Mouse (Mus musculus) forebrain, embryonic 12.5 days (tissue): ENCODE measurements around the gene Med24. TPM values are rescaled to one million over a fixed set of nuclear protein-coding genes. Genes with fewer than 3 reads are reported as not detected.
"Not testable (repeated sequence)": the region's sequence is repeated elsewhere in the genome, so short reads cannot be mapped to it uniquely, and the experiment has no call there.

Source experiments
- ATAC-seq: fragments of 200-750 bp; cut with Nextera tagmentation; 2 replicates; pipeline ENCODE4 v1.8.0; 2017; ENCODE audit warnings: moderate TSS enrichment; ENCODE audit not compliant: low FRiP score
- H3K27ac ChIP-seq: fragments of 300-500 bp; sonication (generic); 2 replicates; pipeline ENCODE4 v1.5.1; 2016; ENCODE audit warnings: mild to moderate bottlenecking
- H3K27me3 ChIP-seq: fragments of 300-500 bp; sonication (generic); 2 replicates; pipeline ENCODE4 v1.6.1; 2016; ENCODE audit warnings: mild to moderate bottlenecking
- H3K36me3 ChIP-seq: fragments of 300-500 bp; sonication (generic); replicated peaks from 2 replicates; pipeline ENCODE4 v1.6.1; 2016; ENCODE audit warnings: mild to moderate bottlenecking
- H3K4me1 ChIP-seq: fragments of 300-500 bp; sonication (generic); 2 replicates; pipeline ENCODE4 v1.6.1; 2016
- H3K4me2 ChIP-seq: fragments of 300-500 bp; sonication (generic); 2 replicates; pipeline ENCODE4 v1.6.1; 2016; ENCODE audit warnings: mild to moderate bottlenecking, moderate library complexity
- H3K4me3 ChIP-seq: fragments of 300-500 bp; sonication (generic); replicated peaks from 2 replicates; pipeline ENCODE4 v1.5.1; 2016; ENCODE audit warnings: mild to moderate bottlenecking
- H3K9ac ChIP-seq: fragments of 300-500 bp; sonication (generic); 2 replicates; pipeline ENCODE4 v1.6.1; 2016; ENCODE audit warnings: mild to moderate bottlenecking
- H3K9me3 ChIP-seq: fragments of 300-500 bp; sonication (generic); 2 replicates; pipeline ENCODE4 v1.6.1; 2016
- WGBS: fragments of 180-500 bp; shearing (Covaris S2); methylation state at CpG from one replicate; pipeline ENCODE4 v1.1.7; 2016; 5-methylcytosine and 5-hydroxymethylcytosine counted together
- polyA plus RNA-seq: library from polyadenylated mRNA; unstranded; fragments of >200 nt; fragmentation: Nextera tagmentation; extraction: Ambion mirVana; gene quantifications from 2 replicates; pipeline ENCODE4 v1.2.1, GENCODE M21; 2016

Gene Med24
- polyA plus RNA-seq, 1 experiment from 2014 or later = 88.1 TPM

DNA sequence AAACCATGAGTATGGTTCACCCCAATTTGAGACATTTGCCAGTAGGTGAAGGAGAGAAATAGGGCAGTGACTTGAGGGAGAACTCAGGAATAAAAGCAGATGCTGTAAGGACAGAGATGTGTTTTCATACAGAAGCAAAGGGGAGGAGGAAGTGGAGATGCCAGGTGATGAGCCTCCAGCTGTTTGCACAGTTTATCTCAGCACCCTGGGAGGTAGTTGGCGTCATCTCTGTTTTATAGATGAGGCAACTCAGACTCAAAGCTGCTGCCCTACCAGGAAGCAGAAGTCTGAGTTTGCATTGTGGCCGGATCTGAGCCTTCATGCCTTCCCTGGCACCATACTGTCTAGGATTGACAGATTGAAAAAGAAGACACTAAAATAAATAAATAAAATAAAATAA is 60.3 kb downstream of the Med24 start:
- no peaks in the 10 kb centered on the region for H3K36me3 ChIP-seq
- ATAC-seq = no peak
- no peak overlapping the region for H3K27ac ChIP-seq
- H3K9ac ChIP-seq = no peak overlapping the region
- H3K4me1 ChIP-seq = no peaks in the 10 kb centered on the region
- no peak overlapping the region for H3K4me2 ChIP-seq
- peaks cover 54% of the 10 kb centered on the region for H3K27me3 ChIP-seq
- WGBS = 78% methylated on average over 2 of the region's 2 CpGs
- H3K4me3 ChIP-seq = no peak overlapping the region
- no peaks in the 10 kb centered on the region for H3K9me3 ChIP-seq

DNA sequence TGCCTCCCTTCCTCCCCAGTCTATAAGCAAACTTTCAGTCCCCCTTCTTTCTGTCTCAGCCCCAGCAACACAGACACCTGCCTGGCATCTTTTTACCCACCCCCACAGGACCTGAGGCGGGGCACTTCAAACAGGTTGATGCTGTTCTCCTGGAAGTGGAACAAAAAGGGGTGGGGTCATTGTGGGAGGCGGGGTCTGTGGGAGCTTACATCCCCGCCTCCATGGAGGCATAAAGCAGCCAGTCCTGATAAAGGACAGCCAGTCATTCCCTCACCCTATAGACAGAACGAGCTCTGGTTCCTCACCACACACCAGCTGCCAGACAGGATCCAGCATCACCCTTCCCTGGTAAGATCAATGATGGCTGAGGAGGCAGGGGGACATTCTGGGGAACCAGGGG is 65.1 kb downstream of the Med24 start, which contains the start of gene Gsdma:
TSS of gene Gsdma (plus strand) at position 261 of the 400 bp plus-strand sequence.
- Histone ChIP-seq H3K4me1 (0 out of 2 replicates have a peak, but pooled peaks cover 3% of the 10 kb centered on the region), H3K4me3 (no peak within 1 kb of the TSS), H3K27me3 (peaks cover 32% of the 10 kb centered on the region), H3K27ac (no peak within 1 kb of the TSS), H3K4me2 (no peak within 1 kb of the TSS), H3K36me3 (no peaks in the 10 kb centered on the region), H3K9me3 (no peaks in the 10 kb centered on the region), H3K9ac (no peak within 1 kb of the TSS)
- ATAC-seq = no peak
- WGBS = 15% methylated on average over 4 of the region's 4 CpGs

DNA sequence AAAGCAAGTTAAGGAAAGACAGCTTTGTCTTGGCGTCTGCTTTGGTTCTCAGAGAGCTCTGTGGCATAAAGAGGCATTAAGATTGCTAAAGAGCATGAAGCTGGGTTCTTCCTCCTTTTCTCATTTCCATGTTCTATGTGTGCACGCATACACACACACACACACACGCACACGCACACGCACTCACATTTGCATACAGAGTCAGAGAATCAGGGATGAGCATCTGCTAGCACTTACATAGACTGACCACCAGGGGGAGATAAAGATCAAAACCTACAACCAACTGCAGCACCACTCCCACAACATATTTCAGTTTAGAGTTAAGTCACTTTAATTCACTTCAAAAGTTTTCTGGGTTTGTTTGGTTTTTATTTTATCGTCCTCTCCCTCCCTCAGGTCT is 68.7 kb downstream of the Med24 start:
- Histone ChIP-seq H3K4me3 (no peak overlapping the region), H3K27me3 (peaks cover 9% of the 10 kb centered on the region; the same call in 1 of the 2 replicates), H3K9me3 (no peaks in the 10 kb centered on the region), H3K4me1 (0 out of 2 replicates have a peak, but pooled peaks cover 3% of the 10 kb centered on the region), H3K36me3 (no peaks in the 10 kb centered on the region), H3K9ac (no peak overlapping the region), H3K27ac (no peak overlapping the region), H3K4me2 (no peak overlapping the region)
- ATAC-seq = no peak
- 10% methylated on average over 6 of the region's 6 CpGs for WGBS

DNA sequence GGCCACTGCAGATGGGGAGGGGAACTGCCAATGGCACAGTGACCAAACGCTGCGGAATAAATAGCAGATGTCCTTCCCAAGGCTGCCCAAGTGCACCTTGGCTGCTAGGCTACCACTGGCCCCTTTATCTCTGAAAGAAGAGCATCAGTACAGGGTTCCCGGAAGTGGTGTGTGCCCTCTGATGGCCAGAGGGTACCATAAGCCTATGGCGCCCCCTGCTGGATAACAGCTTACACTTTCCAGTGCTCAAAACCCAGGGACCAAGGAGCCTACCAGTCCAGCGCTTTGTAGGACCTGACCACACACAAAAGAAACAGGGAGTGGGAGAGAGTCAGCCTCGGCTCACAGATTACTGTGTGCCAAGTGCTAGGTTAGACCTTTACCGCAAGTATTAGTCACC is 74.2 kb downstream of the Med24 start:
- WGBS = 18% methylated on average over 7 of the region's 7 CpGs
- H3K4me1 ChIP-seq, ATAC-seq, H3K27ac ChIP-seq, H3K9ac ChIP-seq, H3K36me3 ChIP-seq, H3K9me3 ChIP-seq, H3K4me2 ChIP-seq, H3K27me3 ChIP-seq, H3K4me3 ChIP-seq: not testable (repeated sequence)

Other genes starting within 250 kb of the Med24 start
- 0.04 TPM in 1 of 2 replicates, not detected in the other for gene Ikzf3, start 183.4 kb downstream of the Med24 start, polyA plus RNA-seq
- 0.17 TPM in 1 of 2 replicates, not detected in the other for gene Zpbp2, start 178.3 kb downstream of the Med24 start, polyA plus RNA-seq
- 67.3 and 67.4 TPM in 2 replicates for gene Ormdl3, start 142.1 kb downstream of the Med24 start, polyA plus RNA-seq
- not detected in 2 replicates for gene Lrrc3c, start 131.1 kb downstream of the Med24 start, polyA plus RNA-seq
- 1.2 and 1.4 TPM in 2 replicates for gene Gm12355, start 103.8 kb downstream of the Med24 start, polyA plus RNA-seq
- not detected in 2 replicates for gene Gsdma3, start 103.1 kb downstream of the Med24 start, polyA plus RNA-seq
- not detected in 2 replicates for gene Gsdma2, start 82.7 kb downstream of the Med24 start, polyA plus RNA-seq
- not detected in 2 replicates for gene Gsdma, start 65.1 kb downstream of the Med24 start, polyA plus RNA-seq
- gene Psmd3, start 46.9 kb downstream of the Med24 start, polyA plus RNA-seq = 234 and 239 TPM in 2 replicates
- gene Csf3, start 28.2 kb downstream of the Med24 start, polyA plus RNA-seq = 0.14 TPM in 1 of 2 replicates, not detected in the other
- 53.4 and 59.8 TPM in 2 replicates for gene Thra, start 11.2 kb upstream of the Med24 start, polyA plus RNA-seq
- gene Nr1d1, start 45.9 kb upstream of the Med24 start, polyA plus RNA-seq = 2.1 and 2.2 TPM in 2 replicates
- gene Msl1, start 66.1 kb upstream of the Med24 start, polyA plus RNA-seq = 39.3 and 39.9 TPM in 2 replicates
- 63.2 and 67.4 TPM in 2 replicates for gene Casc3, start 75.5 kb upstream of the Med24 start, polyA plus RNA-seq
- 1.5 and 1.6 TPM in 2 replicates for gene Rapgefl1, start 107.3 kb upstream of the Med24 start, polyA plus RNA-seq
- 4.8 and 5.2 TPM in 2 replicates for gene Wipf2, start 134.2 kb upstream of the Med24 start, polyA plus RNA-seq
- gene Cdc6, start 178.4 kb upstream of the Med24 start, polyA plus RNA-seq = 38.0 and 43.1 TPM in 2 replicates
- 14.0 and 16.4 TPM in 2 replicates for gene Rara, start 198.4 kb upstream of the Med24 start, polyA plus RNA-seq